Mouse (Mus musculus): ENCODE results near the gene Fam180a.

Fam180a gene

DNA sequence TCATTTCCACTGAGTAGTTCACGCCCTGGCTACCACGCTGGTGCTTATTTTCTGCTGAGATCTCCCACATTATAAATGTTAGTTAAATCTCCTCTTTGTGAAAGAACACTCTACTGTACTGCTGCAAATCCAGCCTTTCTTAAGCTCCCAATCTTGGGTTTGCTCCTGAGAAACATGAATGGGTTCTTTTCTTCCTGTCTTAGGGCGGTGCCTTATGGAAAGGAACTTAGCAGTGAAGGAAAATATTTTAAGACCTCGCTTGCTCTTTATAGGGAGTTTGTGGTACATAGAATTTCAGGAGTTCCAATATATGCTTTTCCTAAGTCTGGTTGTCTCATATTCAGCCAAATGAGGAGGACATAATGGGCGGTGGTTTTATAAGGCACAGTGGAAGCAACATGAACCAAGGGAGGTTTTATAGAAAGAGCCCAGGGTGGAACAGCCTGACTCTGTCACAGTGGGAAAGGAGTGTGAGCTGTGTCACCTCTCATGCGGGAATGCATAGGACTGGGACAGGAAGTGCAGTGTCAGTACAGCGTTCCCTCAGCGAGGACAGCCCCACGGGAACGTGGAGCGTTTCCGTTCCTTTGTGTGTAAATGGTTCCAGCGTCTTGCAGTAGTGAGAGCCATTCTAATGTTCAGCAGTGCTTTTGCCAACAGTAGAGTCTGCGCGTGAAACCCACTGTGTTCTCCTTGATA is 60.2 kb downstream of the Fam180a start:
- no peak for DNase-seq (ENCODE audit: low spot score in 2 of 2)
